Comparison of ENCODE assay signal across 12 mouse cellular contexts in genomic region chr7:141418970-141419369, GRCm38 (mm10). TPM values are rescaled to one million over a fixed set of nuclear protein-coding genes. Genes with fewer than 3 reads are reported as not detected.
DNase-seq lines count a peak whose midpoint lies in the region; ATAC-seq and TF ChIP-seq lines count a peak whose summit lies in the region.
"Had no signal": no experiment of that assay in that cellular context is flagged by ENCODE, and none has a peak within 500 bp of the region (broad histone marks: within the 10 kb centered on the region; RNA-seq: fewer than 3 reads in every experiment).

No protein-coding gene starts in this region.

- TF ChIP-seq EP300 in lung, postnatal 0 days (IDR thresholded peaks at IDR 0.05), result no peak

- H3K9ac ChIP-seq in embryonic facial prominence, embryonic 13.5 days, result peak overlapping the region; percentile 11; the same call in 1 of the 2 replicates
- H3K9ac ChIP-seq in lung, embryonic 14.5 days, result no peak overlapping the region
- no peak overlapping the region for H3K9ac ChIP-seq in lung, postnatal 0 days (replicated peaks; ENCODE audit: low read depth)
- no peak overlapping the region for H3K9ac ChIP-seq in intestine, postnatal 0 days (ENCODE audit: low read depth, low read length)
- H3K9ac ChIP-seq in heart, embryonic 12.5 days, result no peak overlapping the region
- H3K9ac ChIP-seq: hindbrain, embryonic 13.5 days had no signal

- no peak for ATAC-seq in embryonic facial prominence, embryonic 13.5 days (ENCODE audit: insufficient number of reproducible peaks, insufficient read depth, low FRiP score, low TSS enrichment, low read depth)
- ATAC-seq in lung, embryonic 14.5 days (ENCODE audit: insufficient read depth), result no peak
- ATAC-seq in lung, postnatal 0 days, result no peak
- ATAC-seq in intestine, postnatal 0 days, result peak; percentile 55
- no peak for ATAC-seq in heart, embryonic 12.5 days (ENCODE audit: insufficient number of reproducible peaks, low FRiP score)
- ATAC-seq: activated CD4-positive, CD25-positive, alpha-beta regulatory T cell, adult 4 months had no signal

- H3K4me2 ChIP-seq in embryonic facial prominence, embryonic 13.5 days, result no peak overlapping the region
- no peak overlapping the region for H3K4me2 ChIP-seq in lung, embryonic 14.5 days
- H3K4me2 ChIP-seq in lung, postnatal 0 days (replicated peaks; ENCODE audit: low read depth, low read length), result no peak overlapping the region
- no peak overlapping the region for H3K4me2 ChIP-seq in intestine, postnatal 0 days (replicated peaks; ENCODE audit: low read depth)
- H3K4me2 ChIP-seq in heart, embryonic 12.5 days, result no peak overlapping the region
- H3K4me2 ChIP-seq: hindbrain, embryonic 13.5 days had no signal

- 78% methylated on average over 7 of the region's 7 CpGs for WGBS in embryonic facial prominence, embryonic 13.5 days
- WGBS in embryonic facial prominence, embryonic 10.5 days, result 82% methylated on average over 7 of the region's 7 CpGs
- WGBS in lung, embryonic 14.5 days, result 57% methylated on average over 7 of the region's 7 CpGs
- WGBS in lung, postnatal 0 days, result 54% methylated on average over 7 of the region's 7 CpGs
- 24% methylated on average over 7 of the region's 7 CpGs for WGBS in intestine, postnatal 0 days
- WGBS in heart, embryonic 12.5 days, result 66% methylated on average over 7 of the region's 7 CpGs

- H3K9me3 ChIP-seq in embryonic facial prominence, embryonic 13.5 days, result no peaks in the 10 kb centered on the region
- H3K9me3 ChIP-seq in embryonic facial prominence, embryonic 10.5 days, result no peaks in the 10 kb centered on the region
- no peaks in the 10 kb centered on the region for H3K9me3 ChIP-seq in lung, embryonic 14.5 days (ENCODE audit: low read depth, low read length)
- no peaks in the 10 kb centered on the region for H3K9me3 ChIP-seq in lung, postnatal 0 days (ENCODE audit: low read length)
- H3K9me3 ChIP-seq in intestine, postnatal 0 days (ENCODE audit: control insufficient read depth), result no peaks in the 10 kb centered on the region
- no peaks in the 10 kb centered on the region for H3K9me3 ChIP-seq in heart, embryonic 12.5 days (replicated peaks)
- H3K9me3 ChIP-seq: heart, embryonic 10.5 days; hindbrain, embryonic 13.5 days had no signal

- peaks cover 5% of the 10 kb centered on the region for H3K4me1 ChIP-seq in embryonic facial prominence, embryonic 13.5 days
- peaks cover 8% of the 10 kb centered on the region for H3K4me1 ChIP-seq in embryonic facial prominence, embryonic 10.5 days
- H3K4me1 ChIP-seq in lung, embryonic 14.5 days (ENCODE audit: insufficient read depth), result no peaks in the 10 kb centered on the region
- no peaks in the 10 kb centered on the region; the same call in 1 of the 2 replicates for H3K4me1 ChIP-seq in lung, postnatal 0 days (ENCODE audit: insufficient read depth, low read depth, low read length)
- H3K4me1 ChIP-seq in intestine, postnatal 0 days (replicated peaks; ENCODE audit: control insufficient read depth, insufficient read depth, low read length), result no peaks in the 10 kb centered on the region
- no peaks in the 10 kb centered on the region for H3K4me1 ChIP-seq in heart, embryonic 12.5 days (replicated peaks)

- TF ChIP-seq CTCF in lung, embryonic 14.5 days (IDR thresholded peaks at IDR 0.05; ENCODE audit: low read depth), result no peak
- no peak for TF ChIP-seq CTCF in lung, postnatal 0 days (IDR thresholded peaks at IDR 0.05)
- TF ChIP-seq CTCF in intestine, postnatal 0 days (IDR thresholded peaks at IDR 0.05; ENCODE audit: low read depth), result no peak

- DNase-seq in embryonic facial prominence, embryonic 10.5 days (ENCODE audit: low spot score), result no peak
- peak; percentile 62 for DNase-seq in lung, embryonic 14.5 days
- DNase-seq in lung, postnatal 0 days (ENCODE audit: low spot score), result no peak
- peak; percentile 33 for DNase-seq in NIH3T3 (ENCODE audit: low read depth)
- no peak for DNase-seq in urinary bladder, postnatal 36 days (ENCODE audit: low spot score in 2 of 2)

- H3K36me3 ChIP-seq in embryonic facial prominence, embryonic 13.5 days, result no peaks in the 10 kb centered on the region
- H3K36me3 ChIP-seq in embryonic facial prominence, embryonic 10.5 days (replicated peaks), result no peaks in the 10 kb centered on the region
- no peaks in the 10 kb centered on the region for H3K36me3 ChIP-seq in lung, embryonic 14.5 days (ENCODE audit: insufficient read depth)
- no peaks in the 10 kb centered on the region for H3K36me3 ChIP-seq in lung, postnatal 0 days (ENCODE audit: insufficient read depth, low read length)
- H3K36me3 ChIP-seq in intestine, postnatal 0 days (ENCODE audit: control insufficient read depth, insufficient read depth), result no peaks in the 10 kb centered on the region
- H3K36me3 ChIP-seq in heart, embryonic 12.5 days, result no peaks in the 10 kb centered on the region
- H3K36me3 ChIP-seq: heart, embryonic 10.5 days; hindbrain, embryonic 13.5 days had no signal

- H3K27me3 ChIP-seq in embryonic facial prominence, embryonic 13.5 days, result no peaks in the 10 kb centered on the region
- no peaks in the 10 kb centered on the region for H3K27me3 ChIP-seq in embryonic facial prominence, embryonic 10.5 days (replicated peaks; ENCODE audit: low read depth, poor library complexity, severe bottlenecking)
- H3K27me3 ChIP-seq in lung, embryonic 14.5 days (ENCODE audit: insufficient read depth, low read length), result no peaks in the 10 kb centered on the region
- no peaks in the 10 kb centered on the region for H3K27me3 ChIP-seq in lung, postnatal 0 days (replicated peaks; ENCODE audit: insufficient read depth, low read length)
- no peaks in the 10 kb centered on the region for H3K27me3 ChIP-seq in intestine, postnatal 0 days (replicated peaks; ENCODE audit: control insufficient read depth, insufficient read depth, low read length)
- H3K27me3 ChIP-seq in heart, embryonic 12.5 days (replicated peaks), result 0 out of 2 replicates have a peak, but pooled peaks cover 7% of the 10 kb centered on the region

- no peak overlapping the region for H3K27ac ChIP-seq in embryonic facial prominence, embryonic 13.5 days
- no peak overlapping the region for H3K27ac ChIP-seq in embryonic facial prominence, embryonic 10.5 days (replicated peaks)
- no peak overlapping the region for H3K27ac ChIP-seq in lung, embryonic 14.5 days (ENCODE audit: low read depth)
- H3K27ac ChIP-seq in lung, postnatal 0 days (ENCODE audit: low read length), result no peak overlapping the region
- peak overlapping the region; percentile 65 for H3K27ac ChIP-seq in intestine, postnatal 0 days (ENCODE audit: low read depth, low read length)
- no peak overlapping the region for H3K27ac ChIP-seq in heart, embryonic 12.5 days (ENCODE audit: poor library complexity, severe bottlenecking)
- H3K27ac ChIP-seq: heart, embryonic 10.5 days; hindbrain, embryonic 13.5 days had no signal

- H3K4me3 ChIP-seq in embryonic facial prominence, embryonic 13.5 days, result no peak overlapping the region
- H3K4me3 ChIP-seq in embryonic facial prominence, embryonic 10.5 days, result no peak overlapping the region
- H3K4me3 ChIP-seq in lung, embryonic 14.5 days (ENCODE audit: low read depth, low read length), result no peak overlapping the region
- no peak overlapping the region for H3K4me3 ChIP-seq in lung, postnatal 0 days (ENCODE audit: low read depth, low read length)
- no peak overlapping the region for H3K4me3 ChIP-seq in intestine, postnatal 0 days (ENCODE audit: low read depth, low read length)
- H3K4me3 ChIP-seq in heart, embryonic 12.5 days, result no peak overlapping the region
- H3K4me3 ChIP-seq: heart, embryonic 10.5 days; hindbrain, embryonic 13.5 days had no signal

RNA-seq across cellular contexts. Expression of gene Gatd1, which starts 5.0 kb away (rescaled TPM):
- polyA plus RNA-seq in embryonic facial prominence, embryonic 13.5 days (2015; fragmentation: Nextera tagmentation; extraction: Ambion mirVana), result 73.2 and 74.2 TPM in 2 replicates
- 48.5 and 50.8 TPM in 2 replicates for polyA plus RNA-seq in embryonic facial prominence, embryonic 10.5 days (2016; fragmentation: Nextera tagmentation; extraction: Ambion mirVana)
- 48.5 and 49.1 TPM in 2 replicates for polyA plus RNA-seq in lung, embryonic 14.5 days (2014; fragmentation: Nextera tagmentation; extraction: Ambion mirVana)
- polyA plus RNA-seq in lung, postnatal 0 days (2015; fragmentation: Nextera tagmentation; extraction: Ambion mirVana), result 49.8 and 52.3 TPM in 2 replicates
- polyA plus RNA-seq in intestine, postnatal 0 days (2015; fragmentation: Nextera tagmentation; extraction: Ambion mirVana), result 34.3 and 37.1 TPM in 2 replicates
- 25.5 and 26.7 TPM in 2 replicates for polyA plus RNA-seq in heart, embryonic 12.5 days (2016; fragmentation: Nextera tagmentation; extraction: Ambion mirVana)

RNA-seq across cellular contexts. Expression of gene Cend1, which starts 10.3 kb away (rescaled TPM):
- 2.8 and 3.4 TPM in 2 replicates for polyA plus RNA-seq in embryonic facial prominence, embryonic 13.5 days (2015; fragmentation: Nextera tagmentation; extraction: Ambion mirVana)
- polyA plus RNA-seq in embryonic facial prominence, embryonic 10.5 days (2016; fragmentation: Nextera tagmentation; extraction: Ambion mirVana), result 7.7 and 8.4 TPM in 2 replicates
- not detected in 2 replicates for polyA plus RNA-seq in lung, embryonic 14.5 days (2014; fragmentation: Nextera tagmentation; extraction: Ambion mirVana)
- polyA plus RNA-seq in lung, postnatal 0 days (2015; fragmentation: Nextera tagmentation; extraction: Ambion mirVana), result 0.25 TPM in 2 replicates
- 2.7 and 3.3 TPM in 2 replicates for polyA plus RNA-seq in intestine, postnatal 0 days (2015; fragmentation: Nextera tagmentation; extraction: Ambion mirVana)
- 13.9 and 14.6 TPM in 2 replicates for polyA plus RNA-seq in heart, embryonic 12.5 days (2016; fragmentation: Nextera tagmentation; extraction: Ambion mirVana)
- polyA plus RNA-seq: activated CD4-positive, CD25-positive, alpha-beta regulatory T cell, adult 4 months; liver, embryonic 16.5 days had no signal

RNA-seq across cellular contexts. Expression of gene Slc25a22, which starts 18.7 kb away (rescaled TPM):
- polyA plus RNA-seq in embryonic facial prominence, embryonic 13.5 days (2015; fragmentation: Nextera tagmentation; extraction: Ambion mirVana), result 32.4 and 35.3 TPM in 2 replicates
- 49.3 and 52.2 TPM in 2 replicates for polyA plus RNA-seq in embryonic facial prominence, embryonic 10.5 days (2016; fragmentation: Nextera tagmentation; extraction: Ambion mirVana)
- polyA plus RNA-seq in lung, embryonic 14.5 days (2014; fragmentation: Nextera tagmentation; extraction: Ambion mirVana), result 27.6 and 30.1 TPM in 2 replicates
- 9.8 and 12.3 TPM in 2 replicates for polyA plus RNA-seq in lung, postnatal 0 days (2015; fragmentation: Nextera tagmentation; extraction: Ambion mirVana)
- 65.8 and 67.7 TPM in 2 replicates for polyA plus RNA-seq in intestine, postnatal 0 days (2015; fragmentation: Nextera tagmentation; extraction: Ambion mirVana)
- polyA plus RNA-seq in heart, embryonic 12.5 days (2016; fragmentation: Nextera tagmentation; extraction: Ambion mirVana), result 19.3 and 20.7 TPM in 2 replicates

RNA-seq across cellular contexts. Expression of gene Pidd1, which starts 24.9 kb away (rescaled TPM):
- polyA plus RNA-seq in embryonic facial prominence, embryonic 13.5 days (2015; fragmentation: Nextera tagmentation; extraction: Ambion mirVana), result 11.4 and 12.0 TPM in 2 replicates
- 24.9 and 26.0 TPM in 2 replicates for polyA plus RNA-seq in embryonic facial prominence, embryonic 10.5 days (2016; fragmentation: Nextera tagmentation; extraction: Ambion mirVana)
- polyA plus RNA-seq in lung, embryonic 14.5 days (2014; fragmentation: Nextera tagmentation; extraction: Ambion mirVana), result 12.6 and 14.2 TPM in 2 replicates
- 1.7 and 1.8 TPM in 2 replicates for polyA plus RNA-seq in lung, postnatal 0 days (2015; fragmentation: Nextera tagmentation; extraction: Ambion mirVana)
- 1.4 and 1.6 TPM in 2 replicates for polyA plus RNA-seq in intestine, postnatal 0 days (2015; fragmentation: Nextera tagmentation; extraction: Ambion mirVana)
- polyA plus RNA-seq in heart, embryonic 12.5 days (2016; fragmentation: Nextera tagmentation; extraction: Ambion mirVana), result 12.0 and 14.3 TPM in 2 replicates

RNA-seq across cellular contexts. Expression of gene Taldo1, which starts 27.0 kb away (rescaled TPM):
- 268 and 277 TPM in 2 replicates for polyA plus RNA-seq in embryonic facial prominence, embryonic 13.5 days (2015; fragmentation: Nextera tagmentation; extraction: Ambion mirVana)
- polyA plus RNA-seq in embryonic facial prominence, embryonic 10.5 days (2016; fragmentation: Nextera tagmentation; extraction: Ambion mirVana), result 297 and 299 TPM in 2 replicates
- polyA plus RNA-seq in lung, embryonic 14.5 days (2014; fragmentation: Nextera tagmentation; extraction: Ambion mirVana), result 241 and 257 TPM in 2 replicates
- 260 and 276 TPM in 2 replicates for polyA plus RNA-seq in lung, postnatal 0 days (2015; fragmentation: Nextera tagmentation; extraction: Ambion mirVana)
- 706 and 711 TPM in 2 replicates for polyA plus RNA-seq in intestine, postnatal 0 days (2015; fragmentation: Nextera tagmentation; extraction: Ambion mirVana)
- polyA plus RNA-seq in heart, embryonic 12.5 days (2016; fragmentation: Nextera tagmentation; extraction: Ambion mirVana), result 276 and 284 TPM in 2 replicates

Comparison
In these comparisons a context has a peak if more than half of its experiments do, and no peak if none do; other contexts are left out.
1. DNase-seq: peak in lung, embryonic 14.5 days (single experiment) and NIH3T3 (single experiment); none in embryonic facial prominence, embryonic 10.5 days (single experiment), lung, postnatal 0 days (single experiment) and urinary bladder, postnatal 36 days (0 of 2).